Mouse (Mus musculus) olfactory bulb, adult 2 months (tissue): ENCODE results near the gene Snx4.

Source experiments
- CTCF ChIP-seq: fragments of 200-500 bp; IDR thresholded peaks from 2 replicates; pipeline ENCODE4 v1.5.1; 2012; ENCODE audit warnings: low read depth, mild to moderate bottlenecking, low read length, moderate library complexity; ENCODE audit not compliant: insufficient read depth
- POLR2A ChIP-seq: fragments of 200-500 bp; IDR thresholded peaks from 2 replicates; pipeline ENCODE4 v1.6.1; 2012; ENCODE audit warnings: mild to moderate bottlenecking, low read depth, low read length, moderate library complexity; ENCODE audit not compliant: insufficient read depth

DNA sequence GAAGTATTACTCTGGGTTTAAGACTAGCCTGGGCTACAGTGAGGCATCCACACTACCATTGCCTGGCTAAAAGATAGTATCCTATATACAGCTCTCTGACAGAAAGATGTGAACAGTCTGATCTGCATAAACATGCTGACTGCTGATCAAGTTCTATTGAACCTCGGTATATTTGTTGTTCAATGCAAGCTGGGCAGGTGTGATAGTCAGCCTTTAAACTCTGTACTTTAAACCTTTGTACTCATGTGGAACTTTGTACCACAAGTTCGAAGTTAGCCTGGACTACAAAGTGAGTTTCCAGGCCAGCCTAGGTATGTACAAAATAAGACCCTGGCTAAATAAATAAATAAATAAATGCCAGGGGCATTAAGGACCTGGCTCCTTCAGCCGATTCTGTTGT lies 28.8 kb upstream of the Snx4 start:
- TF ChIP-seq CTCF (no peak), POLR2A (no peak)
